Mouse (Mus musculus): ENCODE data around the gene Catip. TPM values are rescaled to one million over a fixed set of nuclear protein-coding genes. Genes with fewer than 3 reads are reported as not detected.
"Not testable (repeated sequence)": the region's sequence is repeated elsewhere in the genome, so short reads cannot be mapped to it uniquely, and the experiment has no call there.

Catip gene
- total RNA-seq, 2 experiments from 2014 or later: 1.2 to 1.7 TPM

- DNase-seq (ENCODE audit: low spot score in 2 of 2): no peak
Observed at GRCm38 (mm10) chr1:74381588-74382021, 19.7 kb downstream of the Catip start.

- no peak for DNase-seq (ENCODE audit: low spot score in 2 of 2)
Observed at GRCm38 (mm10) chr1:74383385-74383784, 21.5 kb downstream of the Catip start.

GRCm38 (mm10) chr1:74384525-74384924, 22.6 kb downstream of the Catip start:
- DNase-seq (ENCODE audit: low spot score in 2 of 2): no peak

GRCm38 (mm10) chr1:74385064-74385463, 23.2 kb downstream of the Catip start:
- no peak for DNase-seq (ENCODE audit: low spot score in 2 of 2)

GRCm38 (mm10) chr1:74385531-74385930, 23.6 kb downstream of the Catip start:
- no peak for DNase-seq (ENCODE audit: low spot score in 2 of 2)

GRCm38 (mm10) chr1:74386363-74386713, 24.4 kb downstream of the Catip start:
- no peak for DNase-seq (ENCODE audit: low spot score in 2 of 2)

- peak; percentile 95 to 96 for DNase-seq (ENCODE audit: low spot score in 2 of 2)
Observed at GRCm38 (mm10) chr1:74386714-74387385, 24.9 kb downstream of the Catip start.

GRCm38 (mm10) chr1:74387386-74387988, 25.6 kb downstream of the Catip start:
- DNase-seq (ENCODE audit: low spot score in 2 of 2): no peak

- no peak for DNase-seq (ENCODE audit: low spot score in 2 of 2)
Observed at GRCm38 (mm10) chr1:74388398-74388920, 26.6 kb downstream of the Catip start.

GRCm38 (mm10) chr1:74389831-74390286, 28.0 kb downstream of the Catip start:
- DNase-seq (ENCODE audit: low spot score in 2 of 2): no peak

GRCm38 (mm10) chr1:74390287-74390906, 28.5 kb downstream of the Catip start:
- peak; percentile 51 to 60 for DNase-seq (ENCODE audit: low spot score in 2 of 2)

GRCm38 (mm10) chr1:74390924-74391748, 29.2 kb downstream of the Catip start, which contains the start of gene Ctdsp1:
TSS of gene Ctdsp1 (plus strand) at chr1:74391509.
- DNase-seq (ENCODE audit: low spot score in 2 of 2): peak; percentile 95 to 97

- peak; percentile 54 to 73 for DNase-seq (ENCODE audit: low spot score in 2 of 2)
Observed at GRCm38 (mm10) chr1:74391844-74392441, 30.0 kb downstream of the Catip start.

GRCm38 (mm10) chr1:74392446-74392994, 30.6 kb downstream of the Catip start:
- DNase-seq (ENCODE audit: low spot score in 2 of 2): no peak

- DNase-seq (ENCODE audit: low spot score in 2 of 2): no peak
Observed at GRCm38 (mm10) chr1:74393010-74393409, 31.1 kb downstream of the Catip start.

- DNase-seq (ENCODE audit: low spot score in 2 of 2): no peak
Observed at GRCm38 (mm10) chr1:74393697-74394096, 31.8 kb downstream of the Catip start.

GRCm38 (mm10) chr1:74394311-74394710, 32.4 kb downstream of the Catip start:
- DNase-seq (ENCODE audit: low spot score in 2 of 2): no peak

GRCm38 (mm10) chr1:74394858-74395257, 33.0 kb downstream of the Catip start:
- no peak for DNase-seq (ENCODE audit: low spot score in 2 of 2)

GRCm38 (mm10) chr1:74395290-74395689, 33.4 kb downstream of the Catip start:
- no peak for DNase-seq (ENCODE audit: low spot score in 2 of 2)

GRCm38 (mm10) chr1:74396456-74397222, 34.7 kb downstream of the Catip start:
- not testable (repeated sequence) for DNase-seq (ENCODE audit: low spot score in 2 of 2)
